Mouse (Mus musculus) erythroblast, adult 5-6 weeks (primary cell): ENCODE data around the gene Mx1. TPM values are rescaled to one million over a fixed set of nuclear protein-coding genes. Genes with fewer than 3 reads are reported as not detected.

Source experiments
- ATAC-seq: replicated peaks from 2 replicates; pipeline ENCODE4 v1.8.0; 2016; ENCODE audit warnings: moderate number of reproducible peaks, mild to moderate bottlenecking, moderate TSS enrichment, inconsistent platforms; ENCODE audit not compliant: poor library complexity, low FRiP score, severe bottlenecking
- total RNA-seq, 2 experiments: library from RNA; stranded (forward) in 1 of 2; stranded (reverse) in 1 of 2; fragments of 150-400 nt in 1 of 2; fragments of 200-764, 138-1000 nt in 1 of 2; gene quantifications; 2 replicates each; pipeline versions ENCODE4 v1.2.3 to v1.2.4; 2015 to 2017; ENCODE audit warnings: low replicate concordance in 2 of 2

Gene Mx1
- total RNA-seq, 2 experiments from 2014 or later, result 2.1 to 8.5 TPM

GRCm38 (mm10) chr16:97459831-97460230 is 2.9 kb downstream of the Mx1 start:
- no peak for ATAC-seq

- no peak for ATAC-seq
Measured at GRCm38 (mm10) chr16:97447386-97447785, 15.3 kb downstream of the Mx1 start.

GRCm38 (mm10) chr16:97443670-97444263 is 18.9 kb downstream of the Mx1 start:
- peak; percentile 73 for ATAC-seq

DNA sequence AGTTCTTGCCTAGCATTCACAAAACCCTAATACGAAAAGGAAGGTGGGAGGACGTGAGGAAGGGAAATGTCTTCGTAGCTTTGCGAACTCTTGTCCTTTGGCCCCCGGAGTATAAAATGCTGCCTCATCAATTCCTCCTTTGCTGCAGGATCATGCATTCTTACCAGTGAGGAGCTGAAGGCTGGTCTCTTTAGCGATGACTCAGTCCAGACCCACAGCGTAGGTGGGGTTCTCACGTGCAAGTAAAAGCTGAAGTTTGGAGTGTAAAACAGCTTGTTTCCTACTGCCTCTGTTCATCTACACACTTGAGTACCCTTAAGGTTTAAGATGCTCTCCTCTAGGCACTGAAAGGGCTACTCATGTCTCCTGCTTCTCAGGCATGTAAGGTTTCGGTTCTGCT is 20.7 kb downstream of the Mx1 start:
- ATAC-seq, result no peak

- ATAC-seq, result no peak
Measured at GRCm38 (mm10) chr16:97438191-97438590, 24.5 kb downstream of the Mx1 start.

DNA sequence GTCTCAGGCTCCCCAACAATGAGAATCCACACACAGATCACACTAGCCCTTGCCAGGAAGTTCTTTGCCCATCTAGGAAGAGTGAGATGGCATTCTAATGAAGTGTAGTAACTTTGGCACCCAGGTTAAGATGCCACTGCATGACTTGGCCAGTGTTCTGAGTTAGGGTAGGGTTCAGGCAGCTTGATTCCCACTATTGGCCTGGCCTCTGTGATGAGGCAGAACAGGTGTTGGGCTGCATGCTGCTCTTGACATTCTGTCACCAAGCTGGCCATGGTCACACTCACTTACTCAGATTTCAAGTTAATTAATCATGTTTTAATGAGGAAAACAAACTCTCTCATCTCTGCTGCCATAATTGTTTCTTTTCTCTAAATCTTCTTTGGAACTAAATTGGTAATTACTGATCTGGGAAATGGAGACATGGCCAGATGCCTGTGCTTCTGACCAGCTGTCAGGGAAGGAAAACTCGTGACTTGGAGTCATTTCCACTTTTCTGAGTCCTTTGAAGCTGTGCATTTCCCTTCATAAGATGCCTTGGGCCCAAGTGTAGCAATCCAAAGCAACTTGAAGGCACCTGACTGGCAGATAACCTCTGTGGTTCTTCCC is 25.2 kb downstream of the Mx1 start:
- no peak for ATAC-seq

DNA sequence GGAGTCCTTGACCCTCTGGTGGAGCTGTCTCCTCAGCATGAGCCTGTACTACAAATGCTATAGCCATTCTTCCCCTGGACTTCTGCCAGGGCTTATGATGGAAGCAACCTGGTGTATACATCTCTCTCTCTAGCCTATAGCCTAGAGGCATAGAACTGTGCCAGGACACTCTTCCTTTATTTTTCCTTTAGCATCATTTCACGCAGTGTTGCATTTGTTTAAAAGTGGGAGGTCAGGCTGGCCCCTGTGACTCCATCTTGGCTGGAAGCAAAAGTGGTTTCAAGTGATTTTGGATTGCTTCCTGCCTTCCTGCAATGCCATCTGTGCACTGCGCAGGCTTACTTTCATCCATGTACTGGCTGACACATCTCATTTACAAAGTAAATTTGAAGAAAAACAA is 28.5 kb downstream of the Mx1 start:
- ATAC-seq, result no peak

GRCm38 (mm10) chr16:97431328-97431727 is 31.4 kb downstream of the Mx1 start:
- ATAC-seq, result no peak

DNA sequence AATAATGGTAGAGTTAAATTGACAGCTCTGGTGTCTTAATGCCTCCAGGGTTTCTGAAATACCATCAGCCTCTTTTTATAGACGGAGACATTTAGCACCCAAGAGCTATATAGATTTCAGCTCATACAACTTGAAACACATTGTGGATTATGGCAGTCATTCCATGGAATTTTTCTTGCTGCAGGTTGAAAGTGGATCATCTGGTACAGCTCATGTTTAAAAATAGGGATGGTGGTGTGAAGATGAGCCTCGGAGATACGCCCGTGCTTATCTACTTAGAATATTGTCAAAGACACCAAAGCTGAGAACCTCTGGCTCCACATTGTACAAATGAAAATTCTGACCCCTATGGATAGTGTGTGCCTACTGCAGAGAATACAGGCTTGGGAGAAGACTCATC is 32.6 kb downstream of the Mx1 start:
- no peak for ATAC-seq

DNA sequence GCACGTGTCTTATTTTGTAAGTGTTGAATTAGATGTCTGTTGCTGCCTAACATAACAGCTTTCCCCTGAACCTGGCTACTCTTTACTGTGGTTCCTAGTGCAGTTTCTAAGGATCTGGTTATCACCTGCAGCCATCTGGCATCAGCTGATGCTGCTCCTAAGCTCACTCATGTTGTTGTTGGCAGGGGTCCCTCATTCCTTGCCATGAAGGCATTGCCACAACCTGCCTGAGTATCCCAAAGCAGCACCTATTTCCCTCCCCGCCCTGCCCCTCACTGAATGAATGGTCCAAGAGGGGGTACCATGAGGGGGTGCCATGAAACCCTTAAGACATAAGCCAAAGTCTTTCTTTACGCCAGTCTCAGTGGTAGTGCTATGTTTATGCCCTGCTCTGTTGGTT is 34.7 kb downstream of the Mx1 start:
- no peak for ATAC-seq

DNA sequence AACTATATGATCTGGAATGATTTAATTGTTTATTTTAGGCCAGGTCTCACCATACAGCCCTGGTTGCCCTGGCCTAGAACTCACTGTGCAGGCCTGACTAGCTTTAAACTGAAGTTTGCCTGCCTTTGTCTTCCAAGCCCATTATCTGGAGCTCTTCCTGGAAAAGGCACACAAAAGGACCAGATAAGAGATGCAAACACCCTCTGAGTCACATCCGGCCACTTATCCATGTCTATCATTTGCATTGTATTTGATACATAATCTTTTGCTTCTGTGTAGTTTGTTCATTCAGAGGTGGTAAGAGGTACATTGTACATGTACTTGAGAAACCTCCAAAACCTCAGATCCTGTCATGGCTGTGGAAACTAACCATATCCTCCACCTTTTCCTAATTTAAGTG is 39.1 kb downstream of the Mx1 start:
- ATAC-seq, result no peak

DNA sequence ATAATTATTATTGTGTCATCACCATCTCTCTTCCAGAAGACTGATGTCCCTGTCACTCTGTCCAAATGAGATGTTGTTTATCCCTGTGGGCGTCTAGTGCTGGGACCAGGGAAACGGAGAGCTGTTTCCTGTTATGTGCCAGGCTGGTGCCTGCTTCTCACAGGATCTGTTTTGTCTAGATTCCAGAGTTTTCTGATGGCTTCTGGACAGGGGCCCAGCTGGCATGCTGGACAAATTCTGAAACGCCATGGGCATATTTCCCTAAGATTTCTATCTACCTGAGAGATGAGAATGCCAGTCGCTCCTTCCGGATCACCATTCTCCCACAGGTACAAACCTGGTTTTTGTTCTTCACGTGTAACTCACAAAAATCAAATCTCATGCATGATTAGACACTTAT is 41.0 kb downstream of the Mx1 start:
- no peak for ATAC-seq

DNA sequence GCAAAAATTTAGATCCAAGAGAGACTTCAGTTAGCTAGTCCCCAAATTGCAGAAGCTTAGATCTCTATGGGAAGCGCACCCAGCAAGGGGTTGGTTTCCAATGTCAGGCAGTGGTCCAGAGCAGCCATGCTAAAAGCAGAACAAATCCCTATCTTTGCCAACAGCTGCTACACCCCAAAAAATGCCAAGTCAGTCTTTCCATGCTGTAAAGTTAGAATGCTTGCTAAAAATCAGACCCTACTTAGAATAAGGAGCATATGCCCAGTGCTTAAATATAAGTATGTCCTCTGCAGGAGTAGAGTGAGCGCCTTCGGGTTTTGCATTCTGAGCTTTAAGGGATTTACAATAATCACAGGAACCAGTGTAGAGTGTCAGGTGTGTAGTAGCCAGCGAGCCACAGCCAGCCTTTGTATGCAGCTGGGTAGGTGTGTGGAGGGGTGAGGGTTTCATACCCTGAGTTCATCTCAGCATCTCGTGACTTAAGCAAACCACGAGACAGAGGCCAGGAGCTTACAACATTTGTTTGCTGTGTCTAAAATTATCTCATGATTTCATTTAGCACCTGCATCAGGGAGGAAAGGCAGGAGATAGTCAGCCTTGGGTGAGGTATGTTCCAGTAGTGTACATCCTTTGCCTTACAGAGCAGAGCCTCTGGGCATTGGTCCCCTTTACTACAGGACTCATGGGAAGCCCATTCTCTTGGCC is 43.8 kb downstream of the Mx1 start:
- peak; percentile 44 for ATAC-seq

GRCm38 (mm10) chr16:97417896-97418542 is 44.7 kb downstream of the Mx1 start:
- peak; percentile 70 for ATAC-seq

DNA sequence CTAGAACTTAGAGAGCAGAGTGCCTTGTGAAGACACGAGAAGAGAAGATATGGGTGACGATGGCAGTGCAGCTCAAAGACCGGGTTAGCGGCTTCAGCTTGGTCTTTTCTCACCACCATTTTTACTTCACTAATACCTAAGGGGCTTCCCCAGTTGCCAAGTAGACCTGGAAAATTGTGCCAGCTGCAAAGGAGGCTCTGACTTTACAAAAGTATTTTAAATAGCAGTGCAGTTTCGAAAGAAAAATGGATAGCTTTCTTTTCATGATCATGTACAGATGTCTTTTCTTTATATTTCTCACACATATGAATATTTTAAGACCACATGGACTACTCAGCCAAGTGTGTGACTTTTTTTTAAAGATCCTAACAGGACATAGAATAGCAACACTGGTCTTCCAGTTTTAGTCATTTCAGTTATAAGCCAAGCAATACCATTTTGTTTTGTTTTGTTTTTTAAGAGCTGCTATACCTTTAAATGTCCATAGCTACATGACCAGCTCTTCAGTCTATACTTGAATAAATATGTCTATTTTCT is 57.2 kb downstream of the Mx1 start:
- ATAC-seq, result no peak

GRCm38 (mm10) chr16:97402213-97402785 is 60.4 kb downstream of the Mx1 start:
- no peak for ATAC-seq

GRCm38 (mm10) chr16:97401741-97402140 is 61.0 kb downstream of the Mx1 start:
- no peak for ATAC-seq

- ATAC-seq, result no peak
Measured at GRCm38 (mm10) chr16:97399991-97400390, 62.7 kb downstream of the Mx1 start.

DNA sequence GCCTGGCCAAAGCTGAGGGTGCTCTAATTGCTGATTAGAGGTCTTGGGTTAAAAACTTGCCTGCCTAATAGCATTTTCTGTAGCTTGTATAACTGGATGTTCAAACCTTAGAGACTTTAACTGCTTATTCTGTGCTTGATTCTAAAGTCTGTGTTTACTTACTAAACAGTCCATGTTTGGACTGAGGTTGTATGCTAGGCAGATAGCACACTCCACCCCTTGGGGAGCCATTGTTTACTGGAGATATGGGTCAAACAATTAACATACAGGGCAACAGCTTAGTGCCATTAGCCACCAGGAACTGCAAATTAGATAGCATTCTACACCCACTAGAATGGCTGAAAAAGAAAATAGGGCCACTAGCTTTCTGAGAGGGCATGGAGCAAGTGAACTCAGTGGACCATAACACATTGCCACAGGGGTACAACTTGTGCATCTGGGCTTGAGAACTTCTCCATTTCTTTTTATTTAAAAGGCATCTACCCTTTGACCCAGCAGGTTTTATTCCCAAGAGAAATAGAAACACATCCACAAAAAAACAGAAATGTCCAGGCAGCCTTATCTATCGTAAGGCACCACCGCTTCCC is 64.7 kb downstream of the Mx1 start:
- ATAC-seq, result no peak
